Mouse (Mus musculus): Measurements from ENCODE around the gene Snd1.

DNA sequence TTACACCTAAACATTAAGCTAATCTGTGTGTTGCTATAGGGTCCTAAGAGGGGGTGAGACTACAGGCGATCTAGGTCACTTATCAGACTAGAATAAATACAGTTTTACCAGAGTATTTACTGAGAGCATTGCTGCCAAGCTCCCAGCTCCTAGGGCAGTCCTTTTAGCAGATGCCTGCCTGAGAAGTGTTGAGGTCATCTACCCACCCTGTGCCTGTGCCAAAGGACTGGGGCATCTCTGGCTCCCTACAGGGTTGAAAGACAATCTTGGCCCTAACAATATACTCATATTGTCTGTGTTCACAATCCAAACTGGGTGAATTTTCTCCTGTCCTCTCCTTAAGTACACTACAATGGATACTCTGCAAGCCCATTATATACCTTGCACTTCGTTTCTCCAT, 340.0 kb downstream of the Snd1 start:
- TF ChIP-seq POLR2A (IDR thresholded peaks at IDR 0.05; ENCODE audit: low read depth, low read length) (no peak), CTCF (IDR thresholded peaks at IDR 0.05; ENCODE audit: borderline replicate concordance, insufficient read depth, low read length) (no peak)

Measured in embryonic fibroblast, embryonic 13.5 days (primary cell).